Mouse (Mus musculus): Measurements from ENCODE around the gene Tmem39a. TPM values are rescaled to one million over a fixed set of nuclear protein-coding genes. Genes with fewer than 3 reads are reported as not detected.

Gene Tmem39a
- polyA plus RNA-seq, 1 experiment from 2014 or later: 77.6 TPM

DNA sequence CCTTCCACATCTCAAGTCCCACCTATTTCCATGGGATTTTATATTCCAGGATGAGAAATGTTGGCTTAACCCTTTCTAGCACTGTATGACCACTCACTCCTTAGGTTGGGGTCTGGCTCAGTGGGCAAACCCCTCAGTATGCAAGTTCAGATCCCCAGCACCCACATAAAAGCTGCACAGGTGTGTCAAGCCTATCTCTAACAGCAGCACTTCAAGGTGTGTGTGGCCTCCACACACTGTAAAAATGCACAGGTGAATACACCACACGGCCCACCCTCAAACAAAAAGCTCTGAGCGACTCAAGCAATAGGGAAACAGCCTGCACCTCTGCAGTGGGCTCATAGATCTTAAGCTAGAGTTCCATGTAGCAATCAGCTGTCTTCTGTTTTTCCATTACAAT, 37.6 kb downstream of the Tmem39a start:
- H3K4me3 ChIP-seq (ENCODE audit: low read depth, low read length): no peak overlapping the region
- H3K27ac ChIP-seq (ENCODE audit: low read depth, low read length): no peak overlapping the region
- no peaks in the 10 kb centered on the region for H3K9me3 ChIP-seq (ENCODE audit: control insufficient read depth, low read length)
- no peaks in the 10 kb centered on the region for H3K4me1 ChIP-seq (replicated peaks; ENCODE audit: control insufficient read depth, insufficient read depth, low read length)
- no peak overlapping the region for H3K4me2 ChIP-seq (ENCODE audit: low read depth, low read length, severe bottlenecking)
- H3K27me3 ChIP-seq (ENCODE audit: control insufficient read depth, insufficient read depth, low read length): no peaks in the 10 kb centered on the region
- DNase-seq (ENCODE audit: low spot score): no peak
- no peaks in the 10 kb centered on the region; the same call in 1 of the 2 replicates for H3K36me3 ChIP-seq (ENCODE audit: control insufficient read depth, insufficient read depth, low read length)
- WGBS: 73% methylated on average over 2 of the region's 2 CpGs
- no peak for ATAC-seq (replicated peaks; ENCODE audit: low FRiP score)
- H3K9ac ChIP-seq (ENCODE audit: low read length): no peak overlapping the region

DNA sequence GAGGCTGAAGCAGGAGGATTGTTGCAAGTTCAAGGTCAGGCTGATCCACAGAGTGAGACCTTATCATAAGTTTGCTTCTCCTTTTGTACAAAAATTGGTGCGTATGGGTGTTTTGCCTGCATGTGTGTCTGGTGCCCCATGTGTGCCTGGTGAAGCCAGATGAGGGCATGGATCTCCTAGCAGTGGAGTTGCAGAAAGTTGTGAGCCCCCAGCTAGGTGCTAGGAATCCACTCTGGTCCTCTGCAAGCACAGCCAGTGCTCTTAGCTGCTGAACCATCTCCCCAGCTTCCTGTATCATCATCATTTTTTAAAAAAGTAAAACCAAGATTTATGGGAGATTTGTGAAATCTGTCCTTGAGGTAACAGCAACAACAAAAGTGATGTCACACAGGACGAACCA, 38.2 kb downstream of the Tmem39a start:
- no peak for DNase-seq (ENCODE audit: low spot score)
- no peaks in the 10 kb centered on the region for H3K9me3 ChIP-seq (ENCODE audit: control insufficient read depth, low read length)
- H3K27me3 ChIP-seq (ENCODE audit: control insufficient read depth, insufficient read depth, low read length): no peaks in the 10 kb centered on the region
- no peak overlapping the region for H3K4me3 ChIP-seq (ENCODE audit: low read depth, low read length)
- no peak for ATAC-seq (replicated peaks; ENCODE audit: low FRiP score)
- no peak overlapping the region for H3K27ac ChIP-seq (ENCODE audit: low read depth, low read length)
- WGBS: 88% methylated on average over 2 of the region's 2 CpGs
- H3K9ac ChIP-seq (ENCODE audit: low read length): no peak overlapping the region
- no peak overlapping the region for H3K4me2 ChIP-seq (ENCODE audit: low read depth, low read length, severe bottlenecking)
- H3K36me3 ChIP-seq (ENCODE audit: control insufficient read depth, insufficient read depth, low read length): no peaks in the 10 kb centered on the region; the same call in 1 of the 2 replicates
- no peaks in the 10 kb centered on the region for H3K4me1 ChIP-seq (replicated peaks; ENCODE audit: control insufficient read depth, insufficient read depth, low read length)

DNA sequence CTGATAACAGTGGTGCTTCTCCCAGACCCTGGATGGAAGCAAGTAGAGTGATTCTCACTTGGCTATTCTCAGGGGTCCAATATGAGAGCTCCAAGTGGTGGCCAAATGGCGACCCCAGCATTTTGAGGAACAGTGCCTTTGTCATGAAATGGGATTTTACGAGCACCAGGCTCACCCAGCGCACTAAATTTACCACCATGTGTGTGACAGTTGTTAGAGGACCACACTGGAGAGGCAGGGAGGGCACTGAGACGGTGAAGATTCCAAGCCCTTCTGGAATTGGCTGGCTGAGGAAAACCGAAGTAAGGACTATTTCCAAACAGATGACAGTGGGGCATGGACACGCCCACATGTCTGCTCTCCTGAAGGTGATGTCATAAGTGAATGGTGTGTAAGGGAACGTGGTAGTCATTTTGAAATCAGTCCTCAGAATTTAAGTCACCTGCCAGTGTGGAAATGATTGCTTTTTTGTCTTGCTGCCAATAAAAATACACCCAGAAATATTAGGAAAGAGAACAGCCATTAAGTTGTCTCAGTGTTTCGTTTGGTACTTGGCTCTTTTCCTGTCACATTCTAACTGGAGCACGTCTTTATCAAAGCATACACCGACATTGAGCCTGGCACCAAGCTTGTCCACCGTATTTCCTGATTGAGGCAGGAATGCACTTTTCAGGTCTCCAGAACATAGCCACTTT, 40.6 kb downstream of the Tmem39a start:
- Histone ChIP-seq H3K4me2 (ENCODE audit: low read depth, low read length, severe bottlenecking) (no peak overlapping the region), H3K9me3 (ENCODE audit: control insufficient read depth, low read length) (no peaks in the 10 kb centered on the region), H3K4me3 (ENCODE audit: low read depth, low read length) (no peak overlapping the region), H3K9ac (ENCODE audit: low read length) (no peak overlapping the region), H3K27ac (ENCODE audit: low read depth, low read length) (no peak overlapping the region), H3K36me3 (ENCODE audit: control insufficient read depth, insufficient read depth, low read length) (no peaks in the 10 kb centered on the region; the same call in 1 of the 2 replicates), H3K27me3 (ENCODE audit: control insufficient read depth, insufficient read depth, low read length) (no peaks in the 10 kb centered on the region), H3K4me1 (replicated peaks; ENCODE audit: control insufficient read depth, insufficient read depth, low read length) (no peaks in the 10 kb centered on the region)
- WGBS: 87% methylated on average over 11 of the region's 11 CpGs
- ATAC-seq (replicated peaks; ENCODE audit: low FRiP score): no peak
- DNase-seq (ENCODE audit: low spot score): no peak

DNA sequence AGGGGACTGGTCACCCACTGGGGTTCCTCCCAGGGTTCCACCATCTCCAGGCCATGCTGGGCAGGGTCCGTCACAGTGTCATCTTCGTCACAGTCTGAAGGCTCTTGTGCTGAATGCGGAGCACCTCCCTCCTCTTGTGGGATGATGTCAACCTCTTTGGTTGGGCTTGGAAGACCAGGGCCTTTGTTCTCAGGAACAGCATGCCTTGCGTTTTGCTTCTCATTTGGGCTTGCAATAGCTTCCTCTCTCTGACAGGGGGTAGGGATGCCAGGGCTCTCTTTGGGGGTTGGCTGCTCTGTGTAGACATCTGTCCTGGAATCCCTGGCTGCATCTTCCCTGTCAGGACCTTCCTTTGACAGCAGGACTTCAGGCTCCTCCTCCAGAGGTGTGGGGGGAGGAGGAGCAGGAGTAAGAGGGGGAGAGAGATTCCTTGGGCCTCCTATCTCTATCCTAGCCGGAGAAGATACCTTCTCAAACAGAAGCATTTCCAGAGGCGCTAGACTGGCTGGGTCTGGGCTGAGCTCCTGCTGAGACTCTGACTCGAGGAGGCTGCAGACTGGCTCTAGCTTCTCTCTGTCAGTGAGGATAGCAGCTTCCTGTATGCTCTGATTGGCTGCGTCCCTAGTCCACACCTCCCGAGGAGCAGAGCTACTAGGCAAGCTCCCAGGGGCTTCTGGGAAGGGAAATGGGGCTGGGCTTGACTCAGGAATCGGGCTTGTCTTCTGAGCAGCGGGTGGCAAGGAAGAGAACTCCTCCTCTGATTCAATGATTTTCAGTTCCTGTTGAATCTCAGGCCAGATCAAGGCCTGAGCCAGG, 44.7 kb downstream of the Tmem39a start:
- H3K4me2 ChIP-seq (ENCODE audit: low read depth, low read length, severe bottlenecking): no peak overlapping the region
- no peaks in the 10 kb centered on the region for H3K27me3 ChIP-seq (ENCODE audit: control insufficient read depth, insufficient read depth, low read length)
- H3K27ac ChIP-seq (ENCODE audit: low read depth, low read length): no peak overlapping the region
- H3K4me1 ChIP-seq (replicated peaks; ENCODE audit: control insufficient read depth, insufficient read depth, low read length): no peaks in the 10 kb centered on the region
- no peak overlapping the region for H3K4me3 ChIP-seq (ENCODE audit: low read depth, low read length)
- H3K36me3 ChIP-seq (ENCODE audit: control insufficient read depth, insufficient read depth, low read length): no peaks in the 10 kb centered on the region
- WGBS: 51% methylated on average over 11 of the region's 11 CpGs
- H3K9me3 ChIP-seq (ENCODE audit: control insufficient read depth, low read length): no peaks in the 10 kb centered on the region
- H3K9ac ChIP-seq (ENCODE audit: low read length): no peak overlapping the region
- ATAC-seq (replicated peaks; ENCODE audit: low FRiP score) (no peak), DNase-seq (ENCODE audit: low spot score) (no peak)

DNA sequence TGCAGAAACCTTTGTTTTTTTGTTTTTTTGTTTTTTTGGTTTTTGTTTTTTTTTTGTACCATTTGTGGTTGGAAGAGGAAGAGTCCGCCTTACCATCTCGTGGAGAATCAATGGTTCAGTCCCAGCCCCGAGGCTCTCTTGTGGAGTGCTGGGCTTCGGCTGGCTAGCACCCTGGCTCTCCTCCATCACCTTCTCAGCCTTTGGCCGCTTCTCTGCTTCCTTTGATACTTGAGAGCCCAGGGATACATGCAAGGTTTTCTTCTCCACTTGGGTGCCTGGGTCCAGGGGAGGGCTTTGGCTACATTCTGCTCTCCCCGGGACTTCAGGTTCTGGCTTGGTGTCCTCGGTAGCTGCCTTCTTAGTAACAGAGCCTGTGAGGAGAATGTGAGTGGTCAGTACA, 48.0 kb downstream of the Tmem39a start:
- H3K4me1 ChIP-seq (replicated peaks; ENCODE audit: control insufficient read depth, insufficient read depth, low read length): no peaks in the 10 kb centered on the region
- DNase-seq (ENCODE audit: low spot score): no peak

DNA sequence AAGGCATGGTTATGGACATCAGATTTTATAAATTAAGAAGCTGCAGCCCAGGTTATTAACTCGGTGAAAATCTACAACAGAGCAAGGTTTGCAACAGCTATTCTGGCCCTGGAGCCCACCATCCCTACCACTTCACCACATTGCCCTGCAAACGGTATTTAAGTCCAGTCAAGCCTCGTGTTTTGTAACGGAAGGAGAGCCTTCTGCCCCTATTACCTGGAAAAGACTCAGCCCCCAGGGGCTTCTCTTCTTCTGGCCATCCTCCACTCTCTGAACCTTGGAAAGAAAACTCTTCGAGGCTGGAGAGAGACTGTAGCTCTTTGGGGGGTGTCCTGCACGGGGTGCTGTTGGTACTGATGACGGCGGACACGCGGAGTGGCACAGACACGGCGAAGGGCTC, 50.2 kb downstream of the Tmem39a start:
- no peak for DNase-seq (ENCODE audit: low spot score)
- Histone ChIP-seq H3K9me3 (ENCODE audit: control insufficient read depth, low read length) (no peaks in the 10 kb centered on the region), H3K4me2 (ENCODE audit: low read depth, low read length, severe bottlenecking) (no peak overlapping the region), H3K4me3 (ENCODE audit: low read depth, low read length) (no peak overlapping the region), H3K27me3 (ENCODE audit: control insufficient read depth, insufficient read depth, low read length) (no peaks in the 10 kb centered on the region), H3K36me3 (ENCODE audit: control insufficient read depth, insufficient read depth, low read length) (no peaks in the 10 kb centered on the region), H3K9ac (ENCODE audit: low read length) (no peak overlapping the region), H3K4me1 (replicated peaks; ENCODE audit: control insufficient read depth, insufficient read depth, low read length) (no peaks in the 10 kb centered on the region), H3K27ac (ENCODE audit: low read depth, low read length) (no peak overlapping the region)
- WGBS: 81% methylated on average over 12 of the region's 12 CpGs
- ATAC-seq (replicated peaks; ENCODE audit: low FRiP score): no peak

More for the DNA sequence above, 48.0 kb downstream of the Tmem39a start:
- Histone ChIP-seq H3K27me3 (ENCODE audit: control insufficient read depth, insufficient read depth, low read length) (no peaks in the 10 kb centered on the region), H3K4me3 (ENCODE audit: low read depth, low read length) (no peak overlapping the region), H3K9me3 (ENCODE audit: control insufficient read depth, low read length) (no peaks in the 10 kb centered on the region), H3K27ac (ENCODE audit: low read depth, low read length) (no peak overlapping the region), H3K4me2 (ENCODE audit: low read depth, low read length, severe bottlenecking) (no peak overlapping the region), H3K36me3 (ENCODE audit: control insufficient read depth, insufficient read depth, low read length) (no peaks in the 10 kb centered on the region), H3K9ac (ENCODE audit: low read length) (no peak overlapping the region)
- ATAC-seq (replicated peaks; ENCODE audit: low FRiP score): no peak
- 89% methylated on average over 7 of the region's 7 CpGs for WGBS

DNA sequence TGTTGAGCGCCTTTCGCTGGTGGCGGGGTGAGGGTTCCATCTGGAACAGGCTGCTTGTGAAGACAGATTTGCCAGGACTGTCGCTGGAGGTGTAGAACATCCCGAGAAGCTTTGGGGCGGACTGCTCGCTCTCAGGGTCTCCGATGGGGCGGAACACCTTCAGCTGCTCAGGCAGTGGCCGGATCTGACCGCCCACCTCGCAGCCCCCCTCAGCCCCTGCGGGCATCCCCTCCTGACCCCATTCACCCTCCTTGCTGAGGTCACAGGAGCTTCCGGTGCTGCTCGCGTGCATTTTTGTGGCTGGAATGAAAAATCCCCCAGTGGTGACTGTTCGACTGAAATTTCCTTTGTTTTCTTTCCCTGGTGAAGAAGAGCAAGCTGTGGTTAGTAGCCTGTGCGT, 50.6 kb downstream of the Tmem39a start:
- no peak overlapping the region for H3K4me2 ChIP-seq (ENCODE audit: low read depth, low read length, severe bottlenecking)
- no peak overlapping the region for H3K4me3 ChIP-seq (ENCODE audit: low read depth, low read length)
- H3K4me1 ChIP-seq (replicated peaks; ENCODE audit: control insufficient read depth, insufficient read depth, low read length): no peaks in the 10 kb centered on the region
- H3K27ac ChIP-seq (ENCODE audit: low read depth, low read length): no peak overlapping the region
- H3K9ac ChIP-seq (ENCODE audit: low read length): no peak overlapping the region
- ATAC-seq (replicated peaks; ENCODE audit: low FRiP score) (no peak), DNase-seq (ENCODE audit: low spot score) (no peak)
- WGBS: 71% methylated on average over 18 of the region's 18 CpGs
- no peaks in the 10 kb centered on the region for H3K36me3 ChIP-seq (ENCODE audit: control insufficient read depth, insufficient read depth, low read length)
- H3K27me3 ChIP-seq (ENCODE audit: control insufficient read depth, insufficient read depth, low read length): no peaks in the 10 kb centered on the region
- H3K9me3 ChIP-seq (ENCODE audit: control insufficient read depth, low read length): no peaks in the 10 kb centered on the region

DNA sequence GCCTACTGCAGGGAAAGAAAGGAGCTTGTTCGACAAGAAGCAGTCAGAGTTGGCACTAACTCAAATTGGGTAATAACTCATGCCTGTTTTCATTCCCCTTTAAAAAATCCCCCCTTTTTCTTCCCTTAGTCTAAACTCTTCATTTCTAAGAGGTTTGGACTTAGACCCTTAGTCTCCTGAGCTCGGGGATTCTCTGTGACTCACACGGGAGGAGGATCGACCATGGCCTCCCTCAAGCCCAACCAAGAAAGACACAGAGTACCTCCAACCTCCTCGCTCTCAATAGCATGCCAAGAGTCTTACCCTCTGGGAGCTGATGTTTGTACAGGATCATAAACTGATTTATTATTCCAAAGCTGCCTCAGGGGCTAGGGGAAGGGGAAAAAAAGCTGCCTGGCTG, 54.1 kb downstream of the Tmem39a start:
- Histone ChIP-seq H3K27ac (ENCODE audit: low read depth, low read length) (no peak overlapping the region), H3K27me3 (ENCODE audit: control insufficient read depth, insufficient read depth, low read length) (no peaks in the 10 kb centered on the region), H3K9me3 (ENCODE audit: control insufficient read depth, low read length) (no peaks in the 10 kb centered on the region), H3K4me2 (ENCODE audit: low read depth, low read length, severe bottlenecking) (no peak overlapping the region), H3K4me1 (replicated peaks; ENCODE audit: control insufficient read depth, insufficient read depth, low read length) (no peaks in the 10 kb centered on the region), H3K9ac (ENCODE audit: low read length) (no peak overlapping the region), H3K36me3 (ENCODE audit: control insufficient read depth, insufficient read depth, low read length) (no peaks in the 10 kb centered on the region), H3K4me3 (ENCODE audit: low read depth, low read length) (no peak overlapping the region)
- 74% methylated on average over 5 of the region's 5 CpGs for WGBS
- DNase-seq (ENCODE audit: low spot score): no peak
- no peak for ATAC-seq (replicated peaks; ENCODE audit: low FRiP score)

Measured in forebrain, embryonic 11.5 days (tissue).